Mouse (Mus musculus) gastrocnemius, postnatal 14 days (tissue): Measurements from ENCODE around the gene Eno2. TPM values are rescaled to one million over a fixed set of nuclear protein-coding genes. Genes with fewer than 3 reads are reported as not detected.

Experiments
- DNase-seq: peaks from one replicate; pipeline ENCODE4 v3.0.0; 2021; ENCODE audit warnings: mixed read lengths
- intact Hi-C: fragments of 180-260 bp; cut with DNase I; formaldehyde crosslinking; loops from one replicate; pipeline ENCODE4 v1.15.1; 2025; ENCODE audit warnings: low total_unique reads
- microRNA-seq, 2 experiments: library from miRNA; unstranded; fragments of <30 nt; microRNA quantifications; one replicate each; pipeline ENCODE4 v1.2.0; 2021
- total RNA-seq, 2 experiments: library from RNA; stranded (reverse); gene quantifications; 2 replicates each; pipeline ENCODE4 v1.2.3; 2021

The Eno2 gene
- total RNA-seq, 2 experiments from 2014 or later, result 1.9 to 2.3 TPM

DNA sequence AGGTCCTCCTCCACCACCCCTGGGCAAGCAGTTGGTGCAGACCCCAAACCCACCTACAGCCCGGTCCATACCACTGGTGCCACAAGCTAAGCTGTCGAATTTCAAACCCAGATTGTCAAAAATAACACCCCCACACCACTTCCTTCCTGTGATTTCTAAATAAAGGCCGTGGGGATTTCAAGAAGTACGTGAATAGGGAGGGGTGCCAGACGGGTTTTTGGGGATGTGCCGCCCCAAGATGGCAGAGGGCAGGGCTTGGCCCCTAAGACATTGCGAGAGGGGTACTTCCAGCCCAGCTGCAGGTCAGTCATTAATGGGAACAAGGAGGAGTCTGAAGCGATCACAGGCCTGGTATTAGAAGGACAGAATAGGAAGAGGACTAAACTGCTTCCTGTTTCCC, 45.9 kb downstream of the Eno2 start:
- intact Hi-C loops, result no loop called here

DNA sequence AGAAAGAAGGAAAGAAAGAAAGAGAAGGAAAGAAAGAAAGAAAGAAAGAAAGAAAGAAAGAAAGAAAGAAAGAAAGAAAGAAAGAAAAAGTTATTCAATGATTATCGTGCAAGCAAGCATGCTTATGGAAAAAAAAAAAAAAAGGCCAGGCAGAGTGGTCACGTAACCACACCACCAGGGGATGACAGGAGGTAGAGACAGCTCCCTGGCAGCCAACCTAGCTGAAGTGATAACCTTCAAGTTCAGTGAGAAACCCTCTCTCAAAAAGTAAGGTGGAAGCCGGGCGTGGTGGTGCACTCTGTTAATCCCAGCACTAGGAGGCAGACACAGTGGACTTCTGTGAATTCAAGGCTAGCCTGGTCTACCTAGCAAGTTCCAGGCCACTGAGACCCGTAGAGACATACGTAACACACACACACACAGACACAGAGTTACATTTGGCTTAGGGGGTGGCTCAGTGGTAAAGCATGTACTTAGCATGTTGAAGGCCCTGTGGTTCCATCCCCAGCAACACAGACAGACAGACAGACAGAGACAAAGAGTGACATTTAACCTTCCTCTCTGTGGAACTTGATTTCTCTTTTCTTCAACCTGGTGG, 46.5 kb downstream of the Eno2 start:
- no peak for DNase-seq

More for the DNA sequence above, 45.9 kb downstream of the Eno2 start:
- DNase-seq, result no peak

DNA sequence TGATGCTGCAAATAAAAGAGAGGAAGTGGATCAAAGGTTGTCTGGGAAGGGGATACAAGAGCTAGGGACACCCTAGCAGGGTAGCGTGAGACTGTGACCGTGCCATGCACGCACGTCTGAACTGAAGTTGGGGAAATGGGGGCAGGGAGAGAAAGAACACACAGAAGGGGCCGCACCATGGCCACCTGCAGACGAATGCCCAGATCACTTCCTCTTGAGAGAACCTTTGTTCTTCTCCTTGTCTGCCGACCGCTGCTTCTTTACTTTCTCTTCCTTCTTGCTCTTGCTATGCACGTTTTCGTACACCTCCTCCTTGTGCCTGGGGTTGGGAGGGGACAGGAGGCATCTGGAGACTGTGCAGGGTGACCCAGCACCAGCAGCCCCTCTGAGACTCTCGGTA, 48.6 kb downstream of the Eno2 start:
- no peak for DNase-seq
- intact Hi-C loops, result no loop called here

More for the DNA sequence above, 46.5 kb downstream of the Eno2 start:
- intact Hi-C loops, result no loop called here

DNA sequence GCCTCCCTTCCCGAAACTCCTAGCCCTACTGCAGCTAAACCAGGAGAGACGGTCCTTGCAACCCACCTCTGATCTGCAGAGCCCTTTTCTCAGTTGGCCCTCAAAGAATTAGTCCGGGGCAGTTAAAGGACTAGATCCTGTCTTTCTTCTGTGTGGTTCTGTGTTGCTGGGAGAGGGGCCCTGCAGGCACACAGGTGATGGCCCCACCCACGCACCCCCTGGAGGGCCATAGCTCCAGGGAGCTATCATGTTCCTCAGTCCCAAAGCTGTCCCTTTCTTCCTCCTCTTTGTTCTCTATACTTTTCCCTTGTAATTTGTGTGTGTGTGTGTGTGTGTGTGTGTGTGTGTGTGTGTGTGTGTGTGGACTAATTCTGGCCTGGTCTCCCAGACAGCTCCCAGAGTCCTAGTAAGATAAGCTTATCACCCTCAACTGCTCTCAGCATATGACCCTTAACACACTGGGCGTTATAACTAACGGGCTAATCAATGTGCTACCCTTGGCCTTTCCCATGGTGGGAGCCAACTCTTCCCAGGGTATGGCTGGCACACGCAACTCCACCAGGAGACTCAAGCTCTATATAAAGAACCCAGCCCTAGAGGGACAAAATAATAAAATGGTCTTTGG, 50.0 kb downstream of the Eno2 start:
- no peak for DNase-seq
- intact Hi-C loops, result no loop called here

DNA sequence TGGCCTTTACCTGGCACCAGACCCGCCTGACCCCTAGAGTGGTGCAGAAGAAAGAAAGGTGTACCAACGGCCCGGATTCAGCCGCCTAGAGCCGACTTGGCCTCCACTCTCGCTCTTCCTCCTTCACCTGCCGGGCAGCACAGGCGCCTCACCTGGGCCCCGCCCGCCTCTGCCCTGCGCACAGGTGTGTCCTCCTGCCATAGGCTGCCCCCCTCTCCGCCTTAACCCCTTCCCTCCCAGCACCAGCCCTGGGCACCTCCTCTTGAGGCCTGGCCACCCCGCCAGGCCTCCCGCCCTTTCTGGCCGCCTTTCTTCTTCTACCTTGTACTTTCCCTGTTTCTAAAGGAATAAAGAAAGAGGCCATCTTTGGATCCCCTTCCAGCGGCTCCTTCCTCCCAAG, 50.8 kb downstream of the Eno2 start:
- intact Hi-C loops, result no loop called here
- DNase-seq, result no peak

DNA sequence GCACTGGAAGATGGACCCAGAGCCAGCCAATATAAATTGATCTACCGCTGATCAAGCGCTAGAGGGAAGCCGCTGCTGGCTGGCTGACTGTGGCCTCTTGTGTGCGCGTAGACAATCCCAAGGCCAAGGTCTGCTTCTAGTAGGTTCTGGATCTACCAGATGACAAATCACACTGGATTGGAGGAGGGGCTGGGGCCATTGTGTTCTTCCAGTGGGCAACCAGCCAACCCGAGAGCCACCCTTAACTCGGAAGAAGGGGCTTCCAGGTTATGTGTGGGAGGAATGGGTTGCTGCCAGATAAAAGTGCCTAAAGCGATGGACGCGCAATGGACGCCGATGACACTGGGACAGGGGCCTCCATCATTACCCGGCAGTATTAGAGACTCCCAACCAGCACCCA, 51.5 kb downstream of the Eno2 start:
- intact Hi-C loops, result no loop called here
- no peak for DNase-seq

DNA sequence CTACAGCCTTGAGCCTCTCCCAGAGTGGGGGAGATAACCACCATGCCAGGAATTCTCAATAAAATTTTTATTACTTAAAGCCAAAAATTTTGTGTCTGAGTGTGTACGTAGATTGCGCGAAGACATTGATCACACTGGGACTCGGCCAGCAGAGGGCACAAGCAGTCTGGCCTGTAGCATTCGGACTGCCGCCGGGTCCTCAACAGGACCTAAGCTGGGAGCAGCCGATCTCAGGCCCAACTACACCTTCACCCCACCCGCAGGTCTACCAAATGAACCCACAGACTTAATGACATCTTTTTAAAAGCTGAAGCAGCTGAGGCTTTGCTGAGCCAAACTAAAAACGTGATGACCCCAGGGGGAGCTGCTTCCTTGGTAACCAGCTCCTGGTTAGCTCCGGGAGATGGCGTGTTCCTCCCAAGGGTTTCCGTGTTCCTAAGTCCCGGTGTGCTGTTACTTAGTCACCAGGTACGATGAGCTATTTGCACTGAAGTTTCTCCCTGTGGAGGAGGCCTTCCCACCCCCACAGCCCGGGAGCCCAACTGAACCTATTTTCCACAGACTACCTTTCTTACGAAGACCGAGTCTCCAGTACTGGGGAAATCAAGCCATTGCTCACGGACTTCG, 52.5 kb downstream of the Eno2 start:
- intact Hi-C loops, result no loop called here
- DNase-seq, result no peak

DNA sequence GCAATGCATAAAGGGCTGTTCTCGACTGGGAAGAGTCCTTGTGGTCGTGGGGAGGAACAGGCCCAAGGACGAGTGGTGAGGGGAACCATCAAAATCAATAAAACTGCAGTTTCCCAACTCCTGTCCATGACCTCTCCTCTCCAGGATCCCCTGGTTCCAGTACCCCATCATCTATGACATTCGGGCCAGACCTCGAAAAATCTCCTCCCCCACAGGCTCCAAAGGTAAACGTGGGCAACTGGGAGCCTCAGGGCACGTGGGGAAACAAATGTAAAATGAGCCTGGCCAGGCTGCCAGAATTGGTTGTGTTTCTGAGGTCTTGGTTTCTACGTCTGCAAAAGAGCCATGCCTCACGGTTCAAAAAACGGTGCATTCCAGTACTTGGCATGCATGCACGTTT, 56.6 kb downstream of the Eno2 start:
- no peak for DNase-seq
- intact Hi-C loops, result loop anchor here (5.0 kb wide), 1 partner anchor 34 kb away; no protein-coding TSS in a partner anchor

DNA sequence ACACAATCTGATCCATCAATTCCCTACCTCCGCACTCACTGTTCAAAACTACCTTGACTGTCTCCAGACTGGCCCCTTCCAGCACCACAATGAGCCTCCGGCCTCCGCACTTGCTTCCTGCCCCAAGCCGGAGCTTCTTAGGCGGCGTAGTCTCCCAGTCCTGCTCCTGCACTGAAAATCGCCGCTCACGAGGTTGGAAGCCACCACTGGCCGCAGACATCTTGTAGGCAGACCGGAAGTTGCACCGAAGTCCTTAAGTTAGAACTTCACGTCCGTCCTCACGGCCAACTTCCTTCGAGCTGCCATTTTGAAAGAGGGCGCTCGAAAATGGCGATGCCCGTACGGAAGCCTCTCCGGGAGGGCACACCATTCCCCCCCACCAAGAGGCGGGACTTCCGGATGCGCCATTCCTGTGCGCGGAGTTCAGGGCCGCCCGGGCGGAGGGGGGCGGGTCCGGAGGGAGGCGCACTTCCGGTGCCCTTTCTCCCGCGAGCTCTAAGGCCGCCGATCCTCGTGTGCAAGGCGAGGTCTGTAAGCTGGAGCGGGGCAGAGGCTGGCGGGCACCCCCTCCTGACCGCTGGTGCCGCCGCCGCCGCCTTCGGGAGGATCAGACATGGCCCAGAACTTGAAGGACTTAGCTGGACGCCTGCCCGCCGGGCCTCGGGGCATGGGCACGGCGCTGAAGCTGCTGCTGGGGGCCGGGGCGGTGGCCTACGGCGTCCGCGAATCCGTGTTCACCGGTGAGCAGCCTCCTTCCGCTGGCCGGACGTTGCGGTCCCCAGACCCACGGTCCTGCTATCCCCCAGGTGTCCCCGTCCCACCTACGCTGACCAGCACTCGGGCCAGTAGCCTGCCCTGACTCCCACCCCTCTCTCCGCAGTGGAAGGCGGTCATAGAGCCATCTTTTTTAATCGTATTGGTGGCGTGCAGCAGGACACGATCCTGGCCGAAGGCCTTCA, 57.4 kb downstream of the Eno2 start, which contains the start of the genes Emg1 and Phb2:
Gene Emg1, minus strand, starts transcription at position 355 of the 959 bp plus-strand sequence.
Gene Phb2, plus strand, starts transcription at position 513 of the 959 bp plus-strand sequence.
- DNase-seq, result peak; percentile 99
- intact Hi-C loops, result loop anchor here (5.0 kb wide), 1 partner anchor 35 kb away; no protein-coding TSS in a partner anchor

Small RNAs within 50 kb of the gene (microRNA-seq; reads per million reads assigned to microRNA genes)
- gene Mir141 (0 to 0.64 reads per million in 2 experiments), gene Mir200c (11.5 to 13.5 reads per million in 2 experiments)

Other genes with a start within 250 kb of the Eno2 start
- 10 to 100 TPM; 31.6 to 40.4 TPM for gene C1s1, start 227.3 kb downstream of the Eno2 start, total RNA-seq
- gene C1rb, start 199.4 kb downstream of the Eno2 start, total RNA-seq, result 1 to 10 TPM; 1.3 to 2.3 TPM
- under 1 TPM; 0.78 to 0.96 TPM for gene C1s2, start 133.6 kb downstream of the Eno2 start, total RNA-seq
- 10 to 100 TPM; 26.3 to 32.3 TPM for gene Lpcat3, start 106.6 kb downstream of the Eno2 start, total RNA-seq
- 10 to 100 TPM; 51.8 to 57.5 TPM for gene Emg1, start 57.5 kb downstream of the Eno2 start, total RNA-seq
- 100 to 1,000 TPM; 179 to 184 TPM for gene Phb2, start 57.3 kb downstream of the Eno2 start, total RNA-seq
- gene Ptpn6, start 31.0 kb downstream of the Eno2 start, total RNA-seq, result 1 to 10 TPM; 1.7 to 1.9 TPM
- 100 to 1,000 TPM; 207 to 228 TPM for gene Grcc10, start 28.3 kb downstream of the Eno2 start, total RNA-seq
- gene Gm45234, start 13.7 kb downstream of the Eno2 start, total RNA-seq, result not detected
- 10 to 100 TPM; 30.8 to 35.8 TPM for gene Atn1, start 13.1 kb downstream of the Eno2 start, total RNA-seq
- not detected for gene Lrrc23, start 10.1 kb upstream of the Eno2 start, total RNA-seq
- gene Spsb2, start 39.0 kb upstream of the Eno2 start, total RNA-seq, result 1 to 10 TPM; 3.7 to 4.8 TPM
- 1,000 to 10,000 TPM; 2,868 to 2,952 TPM for gene Tpi1, start 44.6 kb upstream of the Eno2 start, total RNA-seq
- 10 to 100 TPM; 55.3 to 61.9 TPM for gene Usp5, start 59.8 kb upstream of the Eno2 start, total RNA-seq
- gene Cdca3, start 59.9 kb upstream of the Eno2 start, total RNA-seq, result 1 to 10 TPM; 4.6 to 5.0 TPM
- gene Gnb3, start 70.6 kb upstream of the Eno2 start, total RNA-seq, result 1 to 10 TPM; 6.6 to 7.0 TPM
- gene P3h3, start 88.1 kb upstream of the Eno2 start, total RNA-seq, result 10 to 100 TPM; 19.7 to 24.2 TPM
- gene Gpr162, start 94.3 kb upstream of the Eno2 start, total RNA-seq, result under 1 TPM; 0.33 to 0.45 TPM
- under 1 TPM; 0.27 to 0.51 TPM for gene Cd4, start 118.5 kb upstream of the Eno2 start, total RNA-seq
- under 1 TPM; 0.43 to 0.62 TPM for gene Lag3, start 142.0 kb upstream of the Eno2 start, total RNA-seq
- 100 to 1,000 TPM; 225 to 266 TPM for gene Ptms, start 150.4 kb upstream of the Eno2 start, total RNA-seq
- gene Mlf2, start 161.7 kb upstream of the Eno2 start, total RNA-seq, result 100 to 1,000 TPM; 250 to 257 TPM
- gene Cops7a, start 195.9 kb upstream of the Eno2 start, total RNA-seq, result 100 to 1,000 TPM in 1 of 2 experiments, 10 to 100 TPM in 1; 99.1 to 100 TPM
- under 1 TPM; 0.16 to 0.72 TPM for gene Pianp, start 227.0 kb upstream of the Eno2 start, total RNA-seq
- 10 to 100 TPM; 20.1 to 20.7 TPM for gene Zfp384, start 239.5 kb upstream of the Eno2 start, total RNA-seq